Mouse (Mus musculus) thymus, postnatal 25 days (tissue): Measurements from ENCODE around the gene Minos1.

ENCODE experiments used
- DNase-seq: peaks from one replicate; pipeline ENCODE4 v3.0.0; 2022

The Minos1 gene

DNA sequence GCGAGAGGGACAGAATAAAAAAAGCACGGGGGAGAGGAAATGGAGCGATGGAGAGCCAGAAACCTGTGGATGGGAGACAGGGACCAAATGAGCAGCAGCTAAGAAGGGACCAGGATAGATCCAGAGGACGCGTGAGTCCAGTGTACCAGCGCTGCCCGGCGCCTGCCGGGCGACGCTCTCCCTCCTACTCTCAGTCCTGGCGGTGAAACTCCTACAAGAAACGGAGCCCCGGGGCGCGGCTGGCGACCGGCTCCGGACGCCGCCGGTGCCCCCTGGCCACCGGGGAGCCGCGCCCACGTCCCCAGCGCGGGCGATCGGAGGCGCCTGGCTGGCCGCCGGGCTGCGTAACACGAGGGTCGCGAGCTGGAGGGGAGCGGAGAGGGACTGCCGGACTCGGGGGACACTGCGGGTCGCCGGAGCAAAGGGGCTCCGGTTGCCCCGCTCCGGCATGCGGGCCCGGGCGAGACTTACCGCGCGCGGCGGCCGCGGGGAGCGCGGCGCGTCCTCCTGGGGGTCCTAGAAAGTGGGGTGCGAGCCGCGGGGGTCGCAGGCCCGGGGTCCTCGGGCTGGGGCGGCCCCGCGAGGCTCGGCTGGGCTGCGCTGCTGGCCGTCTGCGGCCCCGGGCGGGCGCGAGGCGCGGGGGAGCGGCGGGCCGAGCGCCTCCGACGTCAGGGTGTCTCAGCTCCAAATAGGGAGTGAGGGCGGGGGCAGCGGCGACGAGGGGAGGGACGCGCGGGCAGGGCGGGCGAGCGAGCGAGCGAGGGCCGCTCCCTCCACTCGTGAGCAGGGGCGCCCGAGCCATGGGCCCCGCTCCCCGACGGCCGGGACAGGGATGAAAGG, 38.3 kb downstream of the Minos1 start, which contains the start of gene Nbl1:
TSS of gene Nbl1 (minus strand) at position 638 of the 840 bp plus-strand sequence.
- DNase-seq: no peak

DNA sequence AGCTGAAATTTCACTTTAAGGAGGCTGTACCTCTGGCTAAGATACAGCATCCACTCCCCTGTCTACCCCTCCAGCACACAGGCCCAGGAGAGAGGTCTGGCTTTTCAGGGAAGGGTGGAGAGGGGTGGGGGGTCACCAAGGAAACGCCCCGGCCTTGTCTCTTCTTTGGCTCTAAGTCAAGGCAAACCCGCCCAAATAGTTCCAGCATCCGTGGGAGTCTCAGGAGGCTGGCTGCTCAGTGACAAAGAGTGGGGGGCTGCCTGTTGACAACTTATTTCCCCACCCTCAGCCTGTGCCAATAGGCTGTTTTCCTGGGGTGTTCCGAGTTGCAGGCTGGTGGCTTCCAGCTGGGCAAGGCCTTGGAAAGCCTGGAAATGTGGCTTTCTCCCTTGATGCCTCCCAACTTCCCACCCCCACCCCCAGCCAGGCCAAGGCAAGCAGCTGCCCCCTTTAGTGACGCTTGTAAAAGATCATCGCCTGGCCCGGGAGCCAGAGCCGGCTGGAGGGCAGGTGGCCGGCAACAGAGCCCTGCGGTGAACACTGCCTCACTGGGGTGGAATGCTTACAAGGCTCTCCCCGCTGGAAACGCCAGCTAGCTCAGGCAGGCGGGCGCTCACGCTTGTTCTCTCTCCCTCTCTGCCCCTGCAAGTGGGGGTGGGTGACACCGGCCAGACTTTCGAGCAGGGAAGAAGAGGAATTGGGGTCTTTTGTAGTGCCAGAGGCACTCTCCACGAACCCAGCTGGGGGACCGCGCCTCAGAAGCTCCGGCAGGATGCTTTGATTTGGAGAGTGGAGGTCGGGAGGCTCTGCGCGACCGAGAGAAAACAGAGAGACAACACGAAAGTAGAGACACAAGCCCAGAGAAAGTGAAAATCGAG, 39.2 kb downstream of the Minos1 start:
- DNase-seq: no peak

DNA sequence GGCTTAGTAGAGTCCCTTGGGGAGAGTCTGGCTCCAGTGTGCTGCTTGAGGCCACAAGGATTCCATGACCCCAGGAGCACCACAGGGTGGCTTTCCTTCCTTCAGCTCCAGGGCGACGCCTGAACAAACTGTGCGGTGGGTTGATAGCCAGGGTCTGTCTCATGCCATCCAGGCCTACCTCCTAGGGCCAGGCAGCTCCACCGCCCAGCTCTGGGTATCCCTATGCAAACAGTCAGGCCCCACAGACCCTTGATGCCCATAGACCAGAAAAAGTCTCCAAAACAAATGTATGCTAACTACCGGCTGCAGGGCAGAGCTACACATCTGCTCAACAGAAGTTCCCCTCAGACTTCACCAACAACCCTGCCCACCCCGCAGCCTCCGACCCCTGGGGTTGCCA, 39.8 kb downstream of the Minos1 start:
- no peak for DNase-seq

DNA sequence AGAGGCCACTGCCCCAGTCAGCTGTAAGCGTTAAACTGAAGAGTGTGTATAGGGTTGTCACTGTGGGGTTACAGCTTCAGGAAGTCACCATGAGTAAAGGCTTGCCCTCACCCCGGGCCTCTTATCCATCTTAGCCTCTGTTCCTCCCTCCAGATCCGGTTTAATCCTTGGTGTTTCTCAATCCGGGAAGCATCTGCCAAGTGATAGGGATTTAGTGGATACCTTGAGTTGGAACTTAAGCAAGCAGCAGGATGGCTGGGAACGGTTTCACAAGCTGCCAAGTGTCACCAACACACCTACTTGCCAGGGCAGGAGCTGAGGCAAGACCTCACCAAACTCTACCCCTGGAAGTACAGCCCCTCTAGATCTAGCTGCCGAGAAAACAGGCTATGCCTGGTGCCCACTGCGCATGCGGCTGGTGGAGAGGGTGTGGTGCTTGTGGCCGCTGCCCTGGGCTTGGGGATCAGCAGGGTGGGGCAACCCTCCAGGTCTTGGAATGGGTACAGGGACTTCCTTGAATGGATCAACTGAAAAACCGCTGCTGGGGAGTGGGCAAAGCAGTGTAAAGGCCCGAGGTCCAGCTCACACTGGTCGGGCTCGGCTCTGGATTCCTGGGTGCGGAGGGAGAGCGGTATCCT, 40.5 kb downstream of the Minos1 start:
- no peak for DNase-seq

DNA sequence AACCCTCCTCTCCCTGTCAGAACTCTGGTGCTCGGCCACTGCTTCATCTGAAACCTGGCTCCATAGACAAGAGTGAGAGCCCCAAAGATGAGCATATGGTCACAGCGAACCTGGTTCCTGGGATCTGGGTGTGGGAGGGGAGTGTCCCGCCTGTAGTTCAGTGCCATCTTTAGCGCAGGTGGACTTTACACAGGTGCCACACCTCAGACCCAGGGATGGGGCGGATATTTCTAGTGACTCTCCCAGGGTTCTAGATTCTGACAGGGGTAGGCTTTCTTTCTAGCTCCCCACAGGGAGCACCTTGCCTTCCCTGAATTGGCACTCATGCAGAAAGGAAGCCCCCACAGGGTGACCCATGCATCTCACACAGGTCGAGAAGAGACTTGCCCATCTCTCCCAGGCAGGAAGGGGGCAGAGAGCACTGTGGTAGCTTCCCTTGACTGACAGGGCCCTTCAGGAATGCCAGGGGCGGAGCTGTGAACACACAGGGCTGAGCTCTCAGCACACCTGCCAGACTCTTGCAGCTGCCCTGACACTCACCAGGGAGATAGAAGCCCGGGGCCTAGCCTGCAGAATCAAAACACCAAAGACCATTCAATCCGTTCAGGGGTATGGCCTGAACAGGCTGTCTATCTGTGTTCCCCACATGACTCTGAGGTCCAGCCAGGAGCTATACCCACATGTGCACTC, 41.8 kb downstream of the Minos1 start:
- DNase-seq: no peak

DNA sequence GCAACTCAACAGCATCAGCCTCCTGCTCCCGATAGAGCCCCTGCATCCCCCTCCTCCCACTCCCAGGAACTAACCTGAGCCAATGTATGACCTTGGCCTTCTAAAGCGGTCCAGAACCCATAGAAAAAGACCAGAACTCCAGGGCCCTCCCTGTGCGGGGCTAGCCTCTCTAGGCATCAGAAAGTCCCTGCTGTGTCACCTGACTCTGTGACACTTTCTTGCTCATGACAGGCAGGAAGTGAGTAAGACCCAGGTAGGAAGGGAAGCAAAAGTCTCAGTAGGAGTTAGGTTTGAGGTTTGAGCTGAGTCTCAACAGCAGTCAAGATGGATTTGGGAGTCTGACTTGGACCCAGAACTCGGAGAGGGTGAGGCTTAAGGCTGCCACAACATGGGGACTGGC, 43.9 kb downstream of the Minos1 start:
- no peak for DNase-seq

DNA sequence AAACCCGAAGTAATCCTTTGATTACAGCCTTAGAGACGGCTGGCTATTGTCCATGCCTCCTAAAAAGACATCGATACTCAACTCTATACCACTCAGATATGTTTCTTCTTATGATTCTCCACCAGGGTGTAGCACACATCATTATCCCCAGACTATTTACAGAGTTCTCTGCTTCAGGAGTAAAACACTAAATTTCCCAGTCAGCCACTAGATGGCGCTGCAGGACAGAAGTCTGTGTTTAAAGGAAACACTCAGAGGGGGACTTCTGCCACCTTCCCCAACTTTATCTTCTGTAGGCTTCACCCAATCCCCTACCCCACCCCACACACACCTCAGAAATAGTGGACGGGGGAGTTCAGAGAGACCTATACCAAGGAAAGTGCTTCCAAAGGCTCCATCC, 44.9 kb downstream of the Minos1 start:
- peak; percentile 83 for DNase-seq

DNA sequence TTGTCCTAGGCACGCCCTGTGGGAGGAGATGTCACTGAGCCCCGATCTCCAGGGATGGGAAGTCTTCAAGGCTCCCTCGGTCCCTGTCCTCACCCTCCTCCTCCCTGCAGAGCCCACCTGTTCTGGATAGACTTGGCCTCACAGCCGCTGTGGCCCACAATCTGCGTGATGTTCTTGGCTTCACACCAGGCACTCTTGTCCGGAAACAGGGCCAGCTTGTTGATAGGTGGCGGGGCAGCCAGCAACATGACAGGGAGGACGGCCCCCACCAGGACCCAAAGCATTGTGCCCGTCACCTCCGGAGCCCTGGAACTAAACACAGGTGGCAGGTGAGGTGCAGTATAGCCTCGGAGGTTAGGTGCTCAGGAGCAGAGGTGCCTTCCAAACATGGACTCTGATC, 45.6 kb downstream of the Minos1 start:
- DNase-seq: no peak

DNA sequence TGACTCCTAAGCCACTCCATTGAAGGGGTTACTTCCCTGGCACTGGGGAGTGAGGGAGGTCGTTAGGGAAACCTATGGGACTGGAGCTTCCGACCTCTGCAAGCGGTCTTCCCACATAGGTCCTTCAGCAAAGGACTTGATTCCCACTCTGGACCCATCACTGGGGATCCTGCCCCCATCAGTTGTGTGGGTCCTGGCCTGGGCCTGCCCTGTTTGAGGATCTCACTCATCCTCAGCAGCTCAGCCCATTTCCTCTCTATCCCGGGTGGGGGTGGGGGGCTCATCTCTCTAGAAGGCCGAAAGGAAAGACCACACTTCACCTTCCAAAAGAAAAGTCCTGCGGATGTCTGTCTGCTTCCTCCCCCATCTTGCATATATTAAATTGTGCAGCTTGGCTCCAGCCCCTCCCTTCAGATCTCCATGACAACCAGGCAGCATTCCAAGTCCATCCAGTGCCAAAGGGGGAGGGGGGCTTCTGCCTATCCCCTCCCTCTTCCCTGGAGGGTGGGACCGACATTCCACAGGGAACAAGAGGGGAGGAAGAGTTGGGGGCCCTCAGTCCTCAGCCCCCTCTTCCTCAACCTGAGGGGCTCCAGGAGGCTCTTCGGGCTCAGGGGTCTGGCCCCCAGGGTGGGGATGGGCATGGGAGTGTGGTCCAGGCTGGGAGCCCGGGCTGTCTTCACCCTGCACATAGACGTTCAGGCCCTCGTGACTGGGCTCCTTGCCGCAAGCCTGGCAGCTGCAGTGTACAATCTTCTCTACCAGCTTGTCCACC, 47.9 kb downstream of the Minos1 start:
- no peak for DNase-seq

DNA sequence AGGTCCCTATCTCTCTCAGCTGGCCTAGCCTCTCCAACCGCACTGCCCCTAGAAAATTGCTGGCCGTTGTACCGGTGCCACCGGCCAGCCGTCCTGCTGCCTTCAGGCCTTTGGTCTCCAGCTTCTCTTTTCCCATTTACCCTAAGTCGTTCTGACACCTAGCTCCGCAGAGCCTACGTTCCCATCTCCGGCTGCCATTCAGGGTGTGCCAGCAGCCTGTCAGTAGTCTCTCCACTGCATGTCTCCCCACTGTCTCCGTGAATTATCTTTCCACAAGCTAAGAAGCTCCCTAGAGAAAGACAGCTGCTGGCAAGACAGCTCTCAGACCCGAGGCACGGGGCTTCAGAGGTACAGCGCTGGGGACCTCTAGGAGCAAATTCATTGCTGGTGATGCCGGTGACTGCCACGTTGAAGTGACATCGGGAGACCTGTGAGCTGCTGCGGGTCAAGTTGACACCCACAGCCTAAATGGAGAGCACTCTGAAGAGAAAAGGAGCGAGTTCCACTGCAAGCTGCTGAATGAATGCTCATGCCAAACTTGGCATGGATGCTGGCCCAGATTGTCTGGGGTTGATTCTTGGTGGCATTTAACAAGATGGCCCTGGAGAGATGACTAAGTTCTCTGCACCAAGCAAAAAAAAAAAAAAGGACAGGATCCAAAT, 49.5 kb downstream of the Minos1 start:
- DNase-seq: no peak

DNA sequence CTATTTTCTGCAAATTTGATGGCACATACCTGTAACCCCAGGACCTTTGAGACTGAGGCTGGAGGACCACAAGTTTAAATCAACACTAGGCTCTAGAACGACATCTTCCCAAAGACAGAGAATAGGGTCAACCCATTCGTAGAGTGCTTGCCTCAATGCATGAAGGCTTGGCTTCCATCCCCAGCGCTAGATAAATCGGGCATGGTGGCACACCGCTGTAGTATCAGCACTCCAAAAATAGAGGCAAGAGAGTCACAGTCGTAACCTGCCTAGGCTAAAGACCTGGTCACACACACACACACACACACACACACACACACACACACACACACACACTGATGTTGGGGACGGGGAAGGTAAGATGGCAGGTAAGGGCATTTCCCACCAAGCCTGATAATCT, 50.7 kb downstream of the Minos1 start:
- DNase-seq: no peak

DNA sequence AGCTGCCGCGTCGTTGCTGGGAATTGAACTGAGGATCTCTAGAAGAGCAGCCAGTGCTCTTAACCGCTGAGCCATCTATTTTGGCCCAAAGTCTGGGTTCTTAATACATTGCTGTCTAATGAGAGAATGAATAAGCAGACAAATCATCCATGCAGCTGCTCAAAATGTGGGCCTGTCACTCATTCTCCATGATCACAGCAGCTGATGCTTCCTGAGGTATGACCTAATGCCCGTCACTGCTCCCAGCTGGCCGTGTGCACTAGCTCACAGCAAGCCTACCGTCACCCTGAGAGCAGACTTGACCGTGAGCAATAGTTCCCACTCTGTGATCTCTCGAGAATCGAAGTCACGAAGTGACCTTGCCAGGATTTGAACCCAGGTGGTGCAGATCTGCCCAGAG, 51.5 kb downstream of the Minos1 start:
- no peak for DNase-seq

DNA sequence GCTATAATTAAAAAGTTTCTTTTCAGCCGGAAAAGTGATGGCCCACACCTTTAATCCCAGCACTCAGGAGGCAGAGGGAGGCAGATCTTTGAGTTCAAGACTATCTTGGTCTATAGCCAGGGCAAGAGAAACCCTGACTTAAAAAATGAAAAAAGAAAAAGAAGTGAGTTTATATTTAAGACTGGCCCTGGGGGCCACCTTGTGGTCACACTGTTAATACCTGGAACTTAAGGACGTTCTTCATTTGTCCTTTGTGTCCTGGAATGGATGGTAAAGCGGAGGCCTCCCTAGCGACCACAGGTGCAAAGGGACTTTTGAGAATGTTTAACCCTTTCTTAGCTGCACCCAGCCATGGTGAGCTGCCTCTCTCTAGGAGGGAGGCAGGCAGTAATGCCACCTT, 52.2 kb downstream of the Minos1 start:
- DNase-seq: no peak

DNA sequence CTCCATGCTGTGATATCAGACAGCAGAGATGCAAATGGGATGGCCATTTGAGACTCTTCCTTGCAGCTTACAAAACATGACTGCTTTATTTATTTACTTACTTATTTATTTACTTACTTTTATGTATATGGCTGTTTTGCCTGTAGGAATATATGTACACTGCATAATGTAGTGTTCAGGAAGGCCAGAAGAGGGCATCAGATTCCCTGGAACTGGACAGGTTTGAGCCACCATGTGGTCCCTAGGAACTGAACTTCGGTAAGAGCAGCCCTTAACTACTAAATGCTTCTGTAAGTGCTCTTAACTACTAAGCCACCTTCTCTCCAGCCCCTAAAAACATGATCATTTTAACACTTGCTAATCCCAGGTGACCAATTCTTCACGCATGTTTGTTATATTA, 52.6 kb downstream of the Minos1 start:
- no peak for DNase-seq

DNA sequence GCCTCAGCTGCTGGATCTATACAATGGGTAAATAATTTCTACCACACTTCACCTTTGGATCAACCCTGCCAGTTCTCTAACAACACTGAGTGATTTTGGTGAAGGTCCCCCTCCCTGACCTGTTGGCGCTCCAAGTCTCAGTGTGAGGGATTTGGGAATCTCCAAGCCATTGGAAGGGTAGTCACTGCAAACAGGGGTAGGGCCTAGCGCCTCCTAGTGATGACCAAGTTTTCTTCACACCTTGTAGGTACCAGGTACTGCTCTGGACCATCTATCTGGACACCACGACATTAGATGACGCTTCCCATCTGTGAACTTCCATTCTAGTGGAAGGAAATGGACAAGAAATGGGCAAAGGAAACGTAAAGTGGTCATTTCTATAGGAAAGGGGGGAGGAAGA, 55.0 kb downstream of the Minos1 start:
- no peak for DNase-seq

DNA sequence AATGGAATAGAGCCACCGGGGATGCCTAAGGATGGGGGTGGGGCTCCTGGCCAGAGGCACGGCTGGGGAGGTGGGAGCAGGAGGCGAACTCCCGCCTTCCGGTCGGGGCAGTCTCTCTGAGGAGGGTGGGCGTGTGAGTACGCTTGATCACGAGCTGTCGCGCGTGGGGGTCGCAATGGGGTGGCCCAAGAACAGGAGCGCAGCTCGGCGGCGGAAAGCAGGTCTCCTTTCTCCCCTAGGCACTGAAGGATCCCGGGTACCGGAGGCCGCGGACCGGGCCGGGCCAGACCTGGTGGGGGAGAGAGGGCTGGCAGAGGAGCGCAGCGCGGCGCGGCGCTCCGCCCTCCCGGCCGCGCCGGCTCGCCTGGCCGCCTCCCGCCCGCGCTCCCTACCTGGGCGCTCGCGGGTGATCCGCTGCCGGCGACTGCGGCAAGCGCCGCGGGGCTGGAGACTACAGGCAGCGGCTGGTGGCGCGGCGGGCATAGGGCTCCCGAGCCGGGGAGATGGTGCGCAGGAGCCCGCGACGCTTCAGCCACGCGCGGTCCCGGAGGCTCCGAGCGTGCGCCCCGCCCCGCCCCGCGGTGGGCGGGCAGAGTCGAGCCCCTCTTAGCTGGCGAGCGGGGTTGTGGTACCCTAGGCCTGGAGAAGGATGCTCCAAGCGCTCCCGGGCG, 55.7 kb downstream of the Minos1 start, which contains the start of gene Htr6:
TSS of gene Htr6 (minus strand) at position 530 of the 671 bp plus-strand sequence.
- DNase-seq: no peak

DNA sequence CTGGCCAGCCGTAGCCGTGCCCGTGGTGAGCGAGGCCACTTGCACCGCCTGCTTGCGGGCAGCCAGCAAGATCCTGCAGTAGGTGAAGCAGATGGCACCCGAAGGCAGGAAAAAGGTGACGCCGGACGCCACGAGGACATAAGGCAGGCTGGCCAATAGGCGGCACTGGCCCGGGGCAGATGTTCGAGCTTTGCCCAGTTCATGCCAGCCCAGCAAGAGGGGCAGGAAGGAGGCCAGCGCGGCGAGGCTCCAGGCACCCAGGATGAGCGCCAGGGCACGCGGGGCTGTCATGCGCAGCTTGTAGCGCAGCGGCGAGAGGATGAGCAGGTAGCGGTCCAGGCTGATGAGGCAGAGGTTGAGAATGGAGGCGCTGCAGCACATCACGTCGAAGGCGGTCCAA, 56.9 kb downstream of the Minos1 start:
- no peak for DNase-seq

DNA sequence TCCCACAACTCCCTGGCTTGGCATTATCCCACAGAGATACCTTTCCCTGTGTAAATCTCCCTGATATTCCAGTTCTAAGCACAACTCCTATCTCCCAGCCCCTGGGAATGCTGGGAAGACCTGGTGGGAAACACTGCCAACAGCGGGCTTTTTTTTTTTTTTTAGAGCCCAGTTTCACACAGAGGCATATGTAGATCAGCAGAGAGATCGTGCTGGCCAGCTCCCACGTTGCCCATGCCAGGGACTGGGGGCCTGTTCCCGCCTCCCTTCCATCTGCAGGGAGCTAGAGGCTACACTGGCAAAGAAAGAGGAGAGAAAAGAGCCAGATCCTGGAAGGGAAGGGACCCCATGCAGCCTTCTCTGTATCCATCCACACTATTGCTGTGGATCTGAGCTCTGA, 62.6 kb downstream of the Minos1 start:
- DNase-seq: no peak

DNA sequence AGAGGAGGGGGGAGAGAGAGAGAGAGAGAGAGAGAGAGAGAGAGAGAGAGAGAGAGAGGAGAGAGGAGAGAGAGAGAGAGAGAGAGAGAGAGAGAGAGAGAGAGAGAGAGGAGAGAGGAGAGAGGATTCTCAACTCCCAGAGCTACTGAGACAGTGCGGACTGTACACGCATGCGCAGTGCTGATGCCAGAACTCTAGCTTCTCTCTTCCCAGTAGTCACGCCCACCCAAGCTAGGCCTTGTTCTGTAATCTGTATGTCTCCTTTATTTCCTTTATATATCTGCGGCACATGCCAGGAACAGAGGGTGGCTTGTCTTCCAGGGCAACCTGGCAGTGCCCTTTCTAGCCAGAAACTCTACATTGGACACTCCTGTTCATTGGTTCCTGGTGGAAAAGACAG, 66.1 kb downstream of the Minos1 start:
- no peak for DNase-seq

DNA sequence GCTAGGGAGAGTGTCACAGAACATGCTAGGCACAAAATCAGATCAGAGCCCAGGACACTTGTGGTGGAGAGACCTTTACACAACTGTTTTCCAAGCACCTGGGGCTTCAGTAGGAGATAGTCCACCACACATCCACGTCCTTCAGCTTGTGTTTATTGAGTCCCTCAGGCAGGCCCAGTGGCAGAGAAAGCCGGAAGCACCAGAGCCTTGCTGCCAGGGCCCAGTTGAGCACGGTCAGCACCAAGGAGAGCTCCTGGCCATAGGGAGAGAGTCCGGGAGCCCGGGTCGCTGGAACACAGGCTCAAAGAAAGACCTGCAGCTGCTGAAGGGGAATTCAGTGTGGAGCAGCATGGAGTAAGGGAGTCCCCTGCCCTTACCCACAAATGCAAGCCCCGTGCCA, 71.3 kb downstream of the Minos1 start:
- no peak for DNase-seq

DNA sequence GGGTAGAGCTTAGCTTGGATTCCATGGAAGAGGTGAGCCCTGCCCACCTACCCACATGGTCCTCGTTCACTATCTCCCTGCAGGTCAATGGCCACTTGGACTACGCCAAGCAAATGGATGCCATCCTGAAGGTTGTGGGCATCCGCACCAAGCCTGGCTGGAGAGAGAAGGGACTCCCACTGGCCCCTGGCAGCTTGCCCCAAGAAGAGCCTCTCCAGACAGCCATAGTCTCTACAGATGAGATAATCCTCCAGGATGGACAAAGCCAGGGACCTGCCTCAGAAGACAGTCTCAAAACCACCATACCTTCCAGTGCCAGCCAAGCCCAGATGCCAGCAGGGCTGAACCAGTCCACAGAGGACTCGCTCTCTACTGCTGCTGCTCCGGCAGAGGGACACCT, 72.9 kb downstream of the Minos1 start:
- no peak for DNase-seq
